Mouse (Mus musculus) C2C12 (cell line): ENCODE data around the gene Gas7. TPM values are rescaled to one million over a fixed set of nuclear protein-coding genes. Genes with fewer than 3 reads are reported as not detected.

ENCODE experiments used
- H3K27me3 ChIP-seq: one replicate; pipeline ENCODE4 v1.6.1; 2011; ENCODE audit not compliant: control insufficient read depth, insufficient read depth, insufficient read length
- H3K36me3 ChIP-seq: one replicate; pipeline ENCODE4 v1.6.1; 2011; ENCODE audit not compliant: control insufficient read depth, insufficient read depth
- H3K4me3 ChIP-seq: one replicate; pipeline ENCODE4 v1.5.1; 2011; ENCODE audit warnings: mild to moderate bottlenecking, control low read depth; ENCODE audit not compliant: poor library complexity, insufficient read depth, severe bottlenecking
- H3K79me2 ChIP-seq: one replicate; pipeline ENCODE4 v1.6.1; 2011; ENCODE audit not compliant: control insufficient read depth, insufficient read depth
- H3K79me3 ChIP-seq: one replicate; pipeline ENCODE4 v1.6.1; 2011; ENCODE audit warnings: low read depth, control low read depth
- H3ac ChIP-seq: one replicate; pipeline ENCODE3; 2011; ENCODE audit warnings: low read depth; ENCODE audit not compliant: control insufficient read depth, insufficient read length
- CEBPB ChIP-seq: IDR thresholded peaks from one replicate; pipeline ENCODE4 v1.6.1; 2011; ENCODE audit warnings: low read depth, mild to moderate bottlenecking, control low read depth, moderate library complexity
- CTCF ChIP-seq: IDR thresholded peaks from one replicate; pipeline ENCODE4 v1.5.1; 2011; ENCODE audit not compliant: control insufficient read depth, insufficient read depth, insufficient read length
- FOSL1 ChIP-seq: IDR thresholded peaks from one replicate; pipeline ENCODE4 v1.8.0; 2011; ENCODE audit warnings: mild to moderate bottlenecking, low read length; ENCODE audit not compliant: poor library complexity, insufficient read depth, severe bottlenecking
- MAX ChIP-seq: IDR thresholded peaks from one replicate; pipeline ENCODE4 v1.6.1; 2011; ENCODE audit warnings: mild to moderate bottlenecking, control low read depth
- MYOD1 ChIP-seq: IDR thresholded peaks from one replicate; pipeline ENCODE4 v1.6.1; 2011; ENCODE audit warnings: low read depth; ENCODE audit not compliant: control insufficient read depth, insufficient read length
- MYOG ChIP-seq: IDR thresholded peaks from one replicate; pipeline ENCODE4 v1.6.1; 2011; ENCODE audit not compliant: control insufficient read depth, insufficient read length; ENCODE audit errors: extremely low read depth
- USF1 ChIP-seq: IDR thresholded peaks from one replicate; pipeline ENCODE4 v1.6.1; 2011; ENCODE audit warnings: low read depth, mild to moderate bottlenecking, control low read depth, moderate library complexity
- polyA plus RNA-seq: library from polyadenylated mRNA; unstranded; fragments of >200 nt; fragmentation: generic; extraction: Trizol; gene quantifications from one replicate; pipeline ENCODE4 v1.2.1, GENCODE M21; 2012; ENCODE audit warnings: missing spikeins

The Gas7 gene
- polyA plus RNA-seq, 1 experiment: not detected

DNA sequence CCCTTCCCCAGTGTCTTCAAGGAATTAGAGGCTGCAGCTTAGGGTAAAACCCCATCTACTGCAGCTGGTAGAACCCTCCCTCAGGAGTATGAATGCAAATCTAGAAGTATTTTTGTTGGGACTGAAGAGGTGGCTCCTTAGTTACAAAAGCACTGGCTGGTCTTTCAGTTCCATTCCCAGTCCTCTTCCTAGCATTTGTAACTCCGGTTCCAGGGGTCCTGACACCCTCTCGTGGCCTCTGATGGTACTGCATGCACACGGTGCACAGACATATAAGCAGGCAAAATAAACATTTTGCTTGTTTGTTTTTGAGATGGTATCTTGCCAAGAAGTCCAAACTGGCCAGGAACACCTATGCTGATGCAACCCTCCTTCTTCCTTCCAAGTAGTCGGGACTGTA lies 23.4 kb upstream of the Gas7 start:
- Histone ChIP-seq H3K36me3 (no peaks in the 10 kb centered on the region), H3K79me3 (no peaks in the 10 kb centered on the region), H3ac (no peak overlapping the region), H3K4me3 (no peak overlapping the region), H3K27me3 (no peaks in the 10 kb centered on the region), H3K79me2 (no peaks in the 10 kb centered on the region)
- TF ChIP-seq MAX (no peak), FOSL1 (no peak), USF1 (no peak)

DNA sequence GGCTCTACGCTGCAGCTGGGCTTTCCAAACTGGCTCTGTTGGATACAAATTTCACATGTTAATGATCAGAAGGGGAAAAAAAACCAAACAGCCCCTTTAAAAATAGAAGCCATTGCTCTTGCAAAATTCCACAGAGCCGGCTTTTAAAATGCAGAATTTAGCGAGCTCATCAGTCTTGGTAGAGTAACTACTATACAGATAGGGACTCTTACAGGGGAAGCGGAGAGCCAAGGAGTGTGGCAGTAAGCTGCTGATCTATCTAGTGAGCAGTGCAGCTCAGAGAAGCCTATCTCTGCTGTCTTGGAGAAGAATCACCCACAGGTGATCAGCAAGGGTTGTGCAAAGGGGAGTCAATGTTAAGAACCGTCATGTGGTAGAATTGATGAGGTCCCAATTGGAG lies 21.5 kb upstream of the Gas7 start:
- no peak overlapping the region for H3K4me3 ChIP-seq
- H3K27me3 ChIP-seq: no peaks in the 10 kb centered on the region
- TF ChIP-seq CTCF: no peak
- no peak for TF ChIP-seq CEBPB
- no peak for TF ChIP-seq FOSL1
- TF ChIP-seq MAX: no peak
- TF ChIP-seq USF1: no peak
- no peak for TF ChIP-seq MYOD1

DNA sequence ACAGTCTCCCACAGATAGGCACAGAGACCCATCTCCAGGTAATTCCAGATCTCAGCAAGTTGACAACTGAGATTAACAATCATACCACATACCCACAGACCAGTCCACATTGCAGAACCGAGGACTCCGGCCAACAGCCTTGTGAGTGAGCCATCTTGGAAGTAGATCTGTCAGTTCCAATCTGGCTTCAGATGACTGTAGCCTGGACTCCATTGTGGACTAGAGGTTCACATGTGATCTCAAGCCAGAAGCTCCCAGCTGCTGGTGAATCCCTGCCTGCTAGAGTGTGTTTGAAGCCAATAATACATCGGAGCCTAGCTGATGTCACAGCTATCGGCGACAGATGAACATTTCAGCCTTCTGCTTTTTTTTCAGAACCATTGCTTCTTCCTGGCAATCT lies 16.5 kb upstream of the Gas7 start:
- Histone ChIP-seq H3ac (no peak overlapping the region), H3K79me3 (no peaks in the 10 kb centered on the region), H3K4me3 (no peak overlapping the region), H3K36me3 (no peaks in the 10 kb centered on the region), H3K79me2 (no peaks in the 10 kb centered on the region), H3K27me3 (no peaks in the 10 kb centered on the region)
- no peak for TF ChIP-seq MAX
- no peak for TF ChIP-seq MYOG
- TF ChIP-seq MYOD1: no peak
- TF ChIP-seq CEBPB: no peak
- TF ChIP-seq CTCF: no peak
- TF ChIP-seq FOSL1: no peak
- TF ChIP-seq USF1: no peak

More for the DNA sequence above, 21.5 kb upstream of the Gas7 start:
- no peaks in the 10 kb centered on the region for H3K79me3 ChIP-seq
- no peak overlapping the region for H3ac ChIP-seq
- no peaks in the 10 kb centered on the region for H3K79me2 ChIP-seq
- H3K36me3 ChIP-seq: no peaks in the 10 kb centered on the region

DNA sequence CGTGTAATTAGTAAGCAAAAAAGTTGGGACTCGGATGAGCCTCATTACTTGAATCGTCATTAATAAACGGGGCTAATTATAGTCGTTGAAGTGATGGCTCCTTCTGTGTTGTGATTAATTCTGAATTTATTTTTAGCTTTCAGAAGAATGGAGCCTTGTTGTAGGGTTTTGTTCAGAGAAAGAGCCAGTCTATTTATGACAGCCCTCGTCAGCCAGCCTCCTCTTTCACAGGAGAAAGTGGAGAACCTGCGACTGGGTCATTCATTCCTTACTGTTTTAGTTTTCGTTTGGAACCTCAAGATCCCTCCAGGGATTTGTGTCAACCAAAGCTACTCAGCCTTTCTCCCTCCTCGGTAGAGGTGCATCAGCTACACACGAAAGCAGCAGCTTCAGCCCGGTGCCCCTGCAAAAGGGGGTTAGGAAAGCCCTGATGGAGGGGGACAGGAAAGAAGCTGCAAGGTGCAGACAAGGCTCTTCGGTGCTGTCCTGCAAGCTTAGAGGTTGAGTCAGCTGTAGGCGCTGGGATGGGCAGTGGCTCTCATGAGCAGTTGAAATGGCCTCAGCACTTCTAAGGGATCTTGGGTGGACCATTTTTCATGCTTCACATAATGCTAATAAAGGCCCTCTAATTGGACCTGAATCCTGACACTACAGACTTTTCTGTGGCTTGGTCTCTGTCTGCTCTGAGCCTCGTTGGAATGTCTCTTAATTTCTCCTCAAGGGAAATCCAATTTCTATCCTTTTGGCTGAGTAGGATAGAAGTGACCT lies 10.0 kb upstream of the Gas7 start:
- no peaks in the 10 kb centered on the region for H3K79me3 ChIP-seq
- TF ChIP-seq USF1 (no peak), FOSL1 (no peak), MYOG (no peak), MYOD1 (no peak), CEBPB (no peak), CTCF (no peak), MAX (no peak)
- H3K36me3 ChIP-seq: no peaks in the 10 kb centered on the region
- no peak overlapping the region for H3ac ChIP-seq
- H3K27me3 ChIP-seq: no peaks in the 10 kb centered on the region
- no peak overlapping the region for H3K4me3 ChIP-seq
- H3K79me2 ChIP-seq: no peaks in the 10 kb centered on the region

DNA sequence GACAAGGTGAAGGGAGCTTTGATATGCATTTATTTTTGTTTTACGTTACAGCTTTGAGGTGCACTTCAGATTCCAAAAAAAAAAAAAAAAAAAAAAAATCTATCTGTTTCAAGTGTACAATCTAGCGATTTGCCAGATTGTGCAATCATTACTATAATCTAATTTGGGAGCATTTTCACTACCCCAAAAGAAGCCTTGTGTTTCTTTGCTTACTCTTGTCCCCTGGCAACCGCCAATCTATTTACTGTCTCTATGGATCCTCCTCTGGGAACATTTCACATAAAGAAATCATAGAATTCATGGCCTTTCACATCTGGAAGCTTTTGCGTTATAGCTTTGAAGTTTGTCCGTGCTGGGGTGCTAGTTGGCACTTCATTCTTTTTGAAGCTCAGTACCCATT lies 3.7 kb upstream of the Gas7 start:
- Histone ChIP-seq H3K27me3 (no peaks in the 10 kb centered on the region), H3K79me2 (no peaks in the 10 kb centered on the region), H3K79me3 (no peaks in the 10 kb centered on the region), H3K36me3 (no peaks in the 10 kb centered on the region), H3ac (no peak overlapping the region), H3K4me3 (no peak overlapping the region)
- no peak for TF ChIP-seq CTCF
- no peak for TF ChIP-seq MYOD1

DNA sequence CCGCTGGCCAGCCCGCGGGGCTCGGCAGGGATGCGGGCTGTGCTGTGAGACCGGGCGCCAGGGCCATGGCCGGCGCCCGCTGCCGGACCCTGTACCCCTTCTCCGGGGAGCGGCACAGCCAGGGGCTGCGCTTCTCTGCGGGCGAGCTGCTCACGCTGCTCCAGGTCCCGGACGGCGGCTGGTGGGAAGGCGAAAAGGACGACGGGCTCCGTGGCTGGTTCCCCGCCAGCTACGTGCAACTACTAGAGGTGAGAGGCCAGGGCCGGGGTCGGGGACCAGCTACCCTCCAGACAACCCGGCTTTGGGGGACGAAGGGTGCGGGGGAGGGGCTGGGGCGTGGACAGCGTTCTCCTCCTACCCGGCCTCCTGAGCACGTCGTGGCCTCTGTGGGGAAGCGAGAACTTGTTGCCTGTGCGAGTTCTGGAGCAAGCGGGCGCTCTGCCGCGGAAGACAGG lies 317 bp downstream of the Gas7 start:
- Histone ChIP-seq H3ac (no peak overlapping the region), H3K36me3 (no peaks in the 10 kb centered on the region), H3K4me3 (no peak overlapping the region), H3K79me3 (no peaks in the 10 kb centered on the region), H3K27me3 (no peaks in the 10 kb centered on the region), H3K79me2 (no peaks in the 10 kb centered on the region)
- TF ChIP-seq CTCF (no peak), MYOG (no peak), MYOD1 (no peak), USF1 (no peak), MAX (no peak), FOSL1 (no peak), CEBPB (no peak)
